Mouse (Mus musculus): Measurements from ENCODE around the gene A630095E13Rik.
"Not testable (repeated sequence)": the region's sequence is repeated elsewhere in the genome, so short reads cannot be mapped to it uniquely, and the experiment has no call there.

A630095E13Rik gene

GRCm38 (mm10) chr9:36643276-36643675 is at the start of gene A630095E13Rik:
TSS of gene A630095E13Rik (minus strand) at chr9:36643376.
- DNase-seq (ENCODE audit: low spot score) = not testable (repeated sequence)

- no peak for DNase-seq (ENCODE audit: low spot score)
Observed at GRCm38 (mm10) chr9:36692920-36693319, 49.7 kb upstream of the A630095E13Rik start, which contains the start of gene Acrv1. TSS of gene Acrv1 (plus strand) at chr9:36693220.

GRCm38 (mm10) chr9:36687329-36687728 is 44.2 kb upstream of the A630095E13Rik start:
- no peak for DNase-seq (ENCODE audit: low spot score)

- no peak for DNase-seq (ENCODE audit: low spot score)
Observed at GRCm38 (mm10) chr9:36681424-36681823, 38.2 kb upstream of the A630095E13Rik start.
